Mouse (Mus musculus): ENCODE measurements around the gene Appl1.

DNA sequence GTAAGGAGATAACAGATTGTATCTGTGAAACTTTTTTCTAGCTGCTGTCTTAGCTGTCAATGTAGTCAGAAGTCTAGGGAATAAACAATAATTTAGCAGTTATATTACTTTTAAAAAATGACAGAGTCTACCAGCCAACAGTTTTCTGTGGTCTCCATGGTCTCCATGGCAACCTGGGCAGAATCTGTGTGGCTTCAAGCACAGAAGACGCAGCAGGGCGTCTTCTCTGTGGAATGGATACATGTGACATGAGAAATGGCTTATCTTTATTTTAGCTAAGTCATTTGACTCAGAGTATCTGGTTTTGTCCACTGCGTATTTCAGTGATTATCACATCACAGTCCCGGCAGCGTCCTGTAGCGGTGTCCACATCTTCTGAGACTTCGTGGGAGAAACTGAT, 5.2 kb upstream of the Appl1 start:
- TF ChIP-seq POLR2A (IDR thresholded peaks at IDR 0.05; ENCODE audit: low read depth, low read length), result no peak
- TF ChIP-seq CTCF (conservative IDR thresholded peaks at IDR 0.05; ENCODE audit: insufficient read depth, insufficient read length, low read depth, low read length), result no peak

Data from kidney, adult 2 months (tissue).